Mouse (Mus musculus) MEL (cell line): ENCODE results near the gene Apoa2. TPM values are rescaled to one million over a fixed set of nuclear protein-coding genes. Genes with fewer than 3 reads are reported as not detected.
"Not testable (repeated sequence)": the region's sequence is repeated elsewhere in the genome, so short reads cannot be mapped to it uniquely, and the experiment has no call there.

Experiments
- DNase-seq: peaks from one replicate; pipeline ENCODE4 v3.0.0; 2011; ENCODE audit warnings: low read depth, low spot score
- H3K27ac ChIP-seq: 2 replicates; pipeline ENCODE4 v1.5.1; 2012; ENCODE audit warnings: low read depth, mild to moderate bottlenecking, control low read depth, low read length, moderate library complexity; ENCODE audit not compliant: control insufficient read depth
- H3K27me3 ChIP-seq, 2 experiments: fragments of 150-350 bp in 1 of 2; sonication (generic) in 1 of 2; 2 replicates each; pipeline ENCODE4 v1.6.1; 2012; ENCODE audit warnings: low read length in 2 of 2, mild to moderate bottlenecking in 2 of 2, improper control_type of control experiment in 1 of 2, moderate library complexity in 1 of 2; ENCODE audit not compliant: insufficient read depth in 2 of 2, control insufficient read depth in 1 of 2
- H3K36me3 ChIP-seq, 2 experiments: 2 replicates each; pipeline ENCODE4 v1.6.1; 2012 to 2014; ENCODE audit warnings: low read length in 2 of 2, improper control_type of control experiment in 1 of 2, inconsistent platforms in 1 of 2, mild to moderate bottlenecking in 1 of 2; ENCODE audit not compliant: insufficient read depth in 2 of 2, control insufficient read depth in 1 of 2
- H3K4me1 ChIP-seq, 2 experiments: fragments of 150-350 bp in 1 of 2; sonication (generic) in 1 of 2; 2 replicates each; pipeline ENCODE4 v1.6.1; 2012; ENCODE audit warnings: low read length in 2 of 2, improper control_type of control experiment in 1 of 2, mild to moderate bottlenecking in 1 of 2; ENCODE audit not compliant: insufficient read depth in 2 of 2, control insufficient read depth in 1 of 2
- H3K4me3 ChIP-seq, 2 experiments: fragments of 150-350 bp in 1 of 2; sonication (generic) in 1 of 2; 2 replicates each; pipeline ENCODE4 v1.5.1; 2012; ENCODE audit warnings: low read depth in 2 of 2, low read length in 2 of 2, mild to moderate bottlenecking in 2 of 2, moderate library complexity in 2 of 2, control low read depth in 1 of 2, improper control_type of control experiment in 1 of 2; ENCODE audit not compliant: control insufficient read depth in 1 of 2, insufficient read depth in 1 of 2
- H3K79me2 ChIP-seq: 2 replicates; pipeline ENCODE4 v1.6.1; 2012; ENCODE audit warnings: mild to moderate bottlenecking, low read length, moderate library complexity; ENCODE audit not compliant: control insufficient read depth, poor library complexity, insufficient read depth
- H3K9ac ChIP-seq: 2 replicates; pipeline ENCODE4 v1.6.1; 2012; ENCODE audit warnings: low read depth, mild to moderate bottlenecking, control low read depth, low read length, moderate library complexity; ENCODE audit not compliant: control insufficient read depth, poor library complexity, severe bottlenecking
- H3K9me3 ChIP-seq: fragments of 150-350 bp; sonication (generic); replicated peaks from 2 replicates; pipeline ENCODE4 v1.6.1; 2012; ENCODE audit warnings: mild to moderate bottlenecking, low read length, improper control_type of control experiment, moderate library complexity; ENCODE audit not compliant: insufficient read depth
- CHD1 ChIP-seq: IDR thresholded peaks from 2 replicates; pipeline ENCODE4 v1.6.1; 2012; ENCODE audit warnings: low read depth, mild to moderate bottlenecking, inconsistent platforms, low read length, improper control_type of control experiment
- CTCF ChIP-seq, 3 experiments: IDR thresholded peaks in 2 of 3; conservative IDR thresholded peaks in 1 of 3; 2 replicates each; pipeline ENCODE4 v1.5.1; 2011 to 2012; ENCODE audit warnings: low read length in 3 of 3, low read depth in 2 of 3, mild to moderate bottlenecking in 2 of 3, improper control_type of control experiment in 1 of 3, inconsistent platforms in 1 of 3, mixed read lengths in 1 of 3, moderate library complexity in 1 of 3; ENCODE audit not compliant: control insufficient read depth in 1 of 3, insufficient read depth in 1 of 3, poor library complexity in 1 of 3, severe bottlenecking in 1 of 3
- GATA1 ChIP-seq: IDR thresholded peaks from 2 replicates; pipeline ENCODE4 v1.6.1; 2011; ENCODE audit warnings: low read depth, low read length, improper control_type of control experiment
- JUND ChIP-seq: IDR thresholded peaks from 2 replicates; pipeline ENCODE4 v1.6.1; 2011; ENCODE audit warnings: low read depth, mild to moderate bottlenecking, improper control_type of control experiment, low read length
- KAT2A ChIP-seq: conservative IDR thresholded peaks from 2 replicates; pipeline ENCODE4 v1.6.1; 2012; ENCODE audit warnings: low read depth, low read length, improper control_type of control experiment, inconsistent platforms
- MAFK ChIP-seq: IDR thresholded peaks from 2 replicates; pipeline ENCODE4 v1.6.1; 2011; ENCODE audit warnings: low read depth, mild to moderate bottlenecking, low read length, improper control_type of control experiment, borderline replicate concordance
- MAZ ChIP-seq: IDR thresholded peaks from 2 replicates; pipeline ENCODE4 v1.6.1; 2012; ENCODE audit warnings: low read depth, mild to moderate bottlenecking, inconsistent platforms, low read length, improper control_type of control experiment
- NELFE ChIP-seq: IDR thresholded peaks from 2 replicates; pipeline ENCODE4 v1.6.1; 2011; ENCODE audit warnings: low read depth, low read length, improper control_type of control experiment
- POLR2AphosphoS2 ChIP-seq: IDR thresholded peaks from 2 replicates; pipeline ENCODE4 v1.6.1; 2011; ENCODE audit warnings: low read length, improper control_type of control experiment
- POLR2AphosphoS5 ChIP-seq: IDR thresholded peaks from 2 replicates; pipeline ENCODE4 v1.6.1; 2012; ENCODE audit warnings: low read depth, borderline replicate concordance, mild to moderate bottlenecking, inconsistent platforms, low read length, moderate library complexity, mixed read lengths
- RAD21 ChIP-seq: IDR thresholded peaks from 2 replicates; pipeline ENCODE4 v1.6.1; 2011; ENCODE audit warnings: mild to moderate bottlenecking, low read depth, low read length, improper control_type of control experiment
- SIN3A ChIP-seq: IDR thresholded peaks from 2 replicates; pipeline ENCODE4 v1.6.1; 2012; ENCODE audit warnings: low read length, improper control_type of control experiment, inconsistent platforms
- SMC3 ChIP-seq: IDR thresholded peaks from 2 replicates; pipeline ENCODE4 v1.6.1; 2011; ENCODE audit warnings: low read depth, low read length, improper control_type of control experiment
- TAL1 ChIP-seq: IDR thresholded peaks from 2 replicates; pipeline ENCODE4 v1.6.1; 2012; ENCODE audit warnings: mild to moderate bottlenecking, inconsistent platforms, low read length, moderate library complexity, mixed read lengths
- TCF12 ChIP-seq: IDR thresholded peaks from 2 replicates; pipeline ENCODE4 v1.6.1; 2014; ENCODE audit warnings: low read depth, mild to moderate bottlenecking, inconsistent platforms, low read length, improper control_type of control experiment, moderate library complexity
- UBTF ChIP-seq: IDR thresholded peaks from 2 replicates; pipeline ENCODE4 v1.6.1; 2012; ENCODE audit warnings: low read depth, mild to moderate bottlenecking, inconsistent platforms, low read length, improper control_type of control experiment, moderate library complexity, borderline replicate concordance; ENCODE audit not compliant: insufficient read depth
- USF1 ChIP-seq: IDR thresholded peaks from 2 replicates; pipeline ENCODE4 v1.6.1; 2014; ENCODE audit warnings: low read depth, mild to moderate bottlenecking, inconsistent platforms, low read length, improper control_type of control experiment, moderate library complexity
- USF2 ChIP-seq, 2 experiments: IDR thresholded peaks; 2 replicates each; pipeline ENCODE4 v1.6.1; 2011 to 2012; ENCODE audit warnings: improper control_type of control experiment in 2 of 2, low read length in 2 of 2, borderline replicate concordance in 1 of 2, inconsistent platforms in 1 of 2, low read depth in 1 of 2, mild to moderate bottlenecking in 1 of 2; ENCODE audit not compliant: insufficient read depth in 1 of 2
- ZC3H11A ChIP-seq: IDR thresholded peaks from 2 replicates; pipeline ENCODE4 v1.6.1; 2012; ENCODE audit warnings: low read depth, mild to moderate bottlenecking, inconsistent platforms, low read length, improper control_type of control experiment
- ZKSCAN1 ChIP-seq: IDR thresholded peaks from 2 replicates; pipeline ENCODE4 v1.6.1; 2012; ENCODE audit warnings: low read depth, mild to moderate bottlenecking, inconsistent platforms, low read length, improper control_type of control experiment, moderate library complexity
- ZNF384 ChIP-seq: IDR thresholded peaks from 2 replicates; pipeline ENCODE4 v1.6.1; 2012; ENCODE audit warnings: low read depth, mild to moderate bottlenecking, inconsistent platforms, low read length, improper control_type of control experiment
- polyA plus RNA-seq, 2 experiments: library from polyadenylated mRNA; stranded (reverse) in 1 of 2; unstranded in 1 of 2; fragments of >175 nt in 1 of 2; fragments of >200 nt in 1 of 2; gene quantifications; 2 replicates each; pipeline versions ENCODE4 v1.2.1 to v1.2.4; 2012; ENCODE audit warnings: low replicate concordance in 2 of 2, low read depth in 1 of 2; ENCODE audit not compliant: insufficient read length in 2 of 2, insufficient read depth in 1 of 2, missing spikeins in 1 of 2
- total RNA-seq: library from RNA; depleted of rRNA; stranded (reverse); fragments of 300-350 nt; gene quantifications from 2 replicates; pipeline ENCODE4 v1.2.3, GENCODE M21; 2012

Gene Apoa2
- total and polyA plus RNA-seq, 3 experiments: 0.15 TPM; not detected in 2

DNA sequence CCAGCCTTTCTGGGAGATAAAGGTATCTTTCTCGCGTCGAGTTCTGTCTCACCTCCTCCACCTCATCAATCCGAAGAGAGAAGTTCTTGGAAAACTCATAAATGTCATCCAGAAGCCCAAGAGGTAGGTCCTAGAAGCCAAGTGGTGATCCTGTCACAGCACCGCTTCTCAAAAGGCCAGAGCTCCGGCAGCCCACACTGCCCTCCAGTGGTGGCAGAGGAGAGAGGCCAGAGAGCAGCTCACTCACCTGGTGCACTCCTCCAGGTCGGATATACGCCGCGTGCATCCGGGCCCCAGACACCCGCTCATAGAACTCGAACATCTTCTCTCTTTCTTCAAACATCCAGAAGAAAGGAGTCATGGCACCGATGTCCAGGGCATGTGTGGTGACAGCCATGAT lies 13.6 kb downstream of the Apoa2 start:
- TF ChIP-seq ZKSCAN1 (no peak), MAZ (no peak), ZC3H11A (peak; percentile 75), RAD21 (peak; percentile 81), POLR2AphosphoS5 (no peak), SIN3A (peak; percentile 31; the same call in 1 of the 2 replicates), TAL1 (no peak), USF1 (no peak), CTCF (IDR thresholded peaks at IDR 0.05 in 2 of 3, conservative IDR thresholded peaks at IDR 0.05 in 1 of 3; ENCODE audit: control insufficient read depth in 1 of 3, insufficient read depth in 1 of 3, low read depth in 2 of 3, low read length in 3 of 3, poor library complexity in 1 of 3, severe bottlenecking in 1 of 3) (peak; percentile 83 to 91 (median 88)), CHD1 (no peak), SMC3 (peak; percentile 89)
- H3K4me3 ChIP-seq: no peak overlapping the region
- peaks cover 0 to 3% of the 10 kb centered on the region in 2 experiments; a peak in 2 of 4 replicates for H3K4me1 ChIP-seq
- no peak overlapping the region for H3K27ac ChIP-seq
- no peaks in the 10 kb centered on the region for H3K27me3 ChIP-seq
- no peak overlapping the region for H3K9ac ChIP-seq
- H3K36me3 ChIP-seq: peaks cover 7 to 12% of the 10 kb centered on the region in 2 experiments; a peak in 3 of 4 replicates
- no peaks in the 10 kb centered on the region for H3K9me3 ChIP-seq
- DNase-seq: peak; percentile 66
- no peaks in the 10 kb centered on the region for H3K79me2 ChIP-seq

- no peak overlapping the region for H3K4me3 ChIP-seq
- peaks cover 4 to 7% of the 10 kb centered on the region in 2 experiments; a peak in 3 of 4 replicates for H3K36me3 ChIP-seq
- DNase-seq: no peak
- no peak overlapping the region for H3K9ac ChIP-seq
- no peaks in the 10 kb centered on the region for H3K9me3 ChIP-seq
- no peaks in the 10 kb centered on the region for H3K27me3 ChIP-seq
- H3K4me1 ChIP-seq: peaks cover 0 to 2% of the 10 kb centered on the region in 2 experiments; a peak in 1 of 4 replicates
- H3K79me2 ChIP-seq: no peaks in the 10 kb centered on the region
- H3K27ac ChIP-seq: no peak overlapping the region
- no peak for TF ChIP-seq GATA1
Observed at GRCm38 (mm10) chr1:171239992-171240744, 15.3 kb downstream of the Apoa2 start.

DNA sequence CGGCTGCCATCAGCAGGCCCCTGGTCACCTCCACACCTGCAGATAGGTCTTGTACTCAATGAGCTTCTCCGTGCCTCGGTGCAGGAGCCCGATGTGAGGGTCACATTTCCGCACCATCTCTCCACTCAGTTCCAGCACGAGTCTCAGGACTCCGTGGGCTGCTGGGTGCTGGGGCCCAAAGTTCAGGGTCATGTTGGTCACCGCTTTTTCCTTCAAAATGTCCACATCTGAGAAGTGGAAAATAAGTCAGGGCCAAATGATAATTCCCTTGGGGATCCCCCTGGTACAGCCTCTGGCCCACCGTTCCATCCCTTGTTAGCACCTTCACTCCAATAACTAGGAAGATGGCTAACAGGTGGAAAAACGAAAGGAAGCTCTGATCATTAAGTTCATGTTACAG lies 16.1 kb downstream of the Apoa2 start:
- Histone ChIP-seq H3K9ac (no peak overlapping the region), H3K4me3 (no peak overlapping the region), H3K9me3 (no peaks in the 10 kb centered on the region)
- no peak for TF ChIP-seq NELFE
- TF ChIP-seq POLR2AphosphoS2: no peak
- TF ChIP-seq MAFK: no peak
- no peak for TF ChIP-seq JUND
- no peak for TF ChIP-seq TCF12
- TF ChIP-seq UBTF: no peak
- no peak for TF ChIP-seq KAT2A
- TF ChIP-seq ZNF384: no peak
- TF ChIP-seq USF2 (IDR thresholded peaks at IDR 0.05; ENCODE audit: borderline replicate concordance in 1 of 2, insufficient read depth in 1 of 2, low read depth in 1 of 2, low read length in 2 of 2): no peak
- TF ChIP-seq, all 39 proteins: peak for 0
- Histone ChIP-seq H3K36me3 (peaks cover 4 to 8% of the 10 kb centered on the region in 2 experiments; a peak in 3 of 4 replicates), H3K79me2 (peaks cover 2% of the 10 kb centered on the region), H3K27me3 (no peaks in the 10 kb centered on the region), H3K4me1 (peaks cover 0 to 6% of the 10 kb centered on the region in 2 experiments; a peak in 3 of 4 replicates), H3K27ac (no peak overlapping the region)
- no peak for DNase-seq

DNA sequence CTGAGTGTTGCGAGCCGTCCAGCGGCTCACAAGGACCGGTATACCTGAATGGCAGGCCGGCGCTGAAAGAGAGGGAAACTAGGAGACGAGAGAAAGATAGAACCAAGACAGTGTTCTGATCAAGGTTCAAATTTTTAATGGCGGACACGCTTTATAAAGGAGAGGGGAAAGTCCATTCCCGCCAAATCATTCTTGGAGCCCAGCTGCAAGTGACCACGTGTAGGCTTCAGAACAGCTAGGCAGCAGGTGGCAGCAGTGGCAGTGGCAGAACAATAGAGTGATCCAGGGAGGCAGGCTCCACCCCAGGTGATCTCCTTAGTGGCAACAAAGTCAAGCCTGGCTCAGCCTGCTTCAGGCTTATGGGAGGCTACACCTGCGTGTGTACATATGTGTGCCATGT lies 17.1 kb downstream of the Apoa2 start:
- not testable (repeated sequence) for H3K9me3 ChIP-seq, H3K27ac ChIP-seq, DNase-seq, H3K9ac ChIP-seq, H3K27me3 ChIP-seq, H3K4me3 ChIP-seq
- H3K79me2 ChIP-seq: peaks cover 11% of the 10 kb centered on the region
- peaks cover 2 to 12% of the 10 kb centered on the region in 2 experiments; a peak in 3 of 4 replicates for H3K4me1 ChIP-seq
- H3K36me3 ChIP-seq: peaks cover 4 to 12% of the 10 kb centered on the region in 2 experiments; a peak in 3 of 4 replicates
